Mouse (Mus musculus) cerebellum, postnatal 36 days (tissue): ENCODE results near the gene Gm2001.
"Not testable (repeated sequence)": the region's sequence is repeated elsewhere in the genome, so short reads cannot be mapped to it uniquely, and the experiment has no call there.

Source experiments
- DNase-seq, 2 experiments: peaks; one replicate each; pipeline ENCODE4 v3.0.0; 2021 to 2022; ENCODE audit warnings: mixed read lengths in 2 of 2

Gene Gm2001

DNA sequence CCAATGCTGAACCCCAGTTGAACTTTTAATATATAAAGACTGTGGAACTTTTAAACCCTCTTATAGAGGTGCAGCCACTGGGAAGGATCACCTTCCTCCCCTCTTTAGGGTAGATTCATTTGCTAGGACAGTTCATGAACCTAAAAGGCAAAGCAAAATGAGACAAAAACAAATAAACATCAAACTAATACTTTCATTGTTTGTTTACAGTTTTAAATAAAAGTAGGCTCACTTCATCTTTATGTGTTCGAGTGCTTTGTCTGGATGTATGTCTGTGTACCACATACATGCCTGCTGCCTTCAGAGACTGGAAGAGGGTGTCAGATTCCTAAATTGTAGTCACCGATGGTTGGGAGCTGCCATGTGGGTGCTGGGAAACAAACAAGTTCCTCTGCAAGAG, at the start of gene Gm2001:
Gm2001 (minus strand) TSS at position 101 of the 400 bp plus-strand sequence.
- not testable (repeated sequence) for DNase-seq

DNA sequence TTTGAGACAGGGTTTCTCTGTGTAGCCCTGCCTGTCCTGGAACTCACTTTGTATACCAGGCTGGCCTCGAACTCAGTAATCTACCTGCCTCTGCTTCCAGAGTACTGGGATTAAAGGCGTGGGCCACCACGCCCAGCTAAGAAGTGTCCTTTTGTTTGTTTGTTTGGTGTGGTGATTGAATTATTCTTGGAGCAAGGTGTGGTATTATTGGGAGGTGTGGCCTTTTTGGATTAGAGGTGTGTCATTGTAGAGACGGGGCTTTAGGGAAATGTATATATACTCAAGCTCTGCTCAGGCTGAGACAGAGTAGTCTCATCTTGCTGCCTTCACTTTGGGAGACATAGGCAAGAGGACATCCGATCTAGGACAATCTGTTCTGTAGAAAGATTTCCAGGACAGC, 31.6 kb upstream of the Gm2001 start, which contains the start of gene Gm2016:
Gm2016 (plus strand) TSS at position 301 of the 400 bp plus-strand sequence.
- not testable (repeated sequence) for DNase-seq

DNA sequence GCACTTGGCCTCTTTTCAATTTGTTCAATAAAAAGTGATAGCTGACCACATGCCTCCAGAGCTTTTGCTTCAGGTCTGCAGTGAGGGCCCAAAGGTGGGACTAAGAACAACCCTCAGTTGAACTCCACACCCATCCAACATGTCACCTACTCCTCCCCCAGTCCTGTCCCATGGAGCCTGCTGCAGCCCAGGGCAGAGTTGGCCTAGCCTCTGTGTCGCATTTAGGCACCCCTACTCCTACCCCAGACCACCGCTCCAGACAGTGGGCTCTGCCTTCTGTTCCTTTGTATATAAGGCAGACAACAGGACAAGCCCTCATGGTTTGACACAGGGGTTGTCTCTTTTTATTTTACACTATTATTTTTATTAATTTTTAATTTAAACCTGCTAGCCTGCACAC, 21.9 kb upstream of the Gm2001 start:
- not testable (repeated sequence) for DNase-seq

DNA sequence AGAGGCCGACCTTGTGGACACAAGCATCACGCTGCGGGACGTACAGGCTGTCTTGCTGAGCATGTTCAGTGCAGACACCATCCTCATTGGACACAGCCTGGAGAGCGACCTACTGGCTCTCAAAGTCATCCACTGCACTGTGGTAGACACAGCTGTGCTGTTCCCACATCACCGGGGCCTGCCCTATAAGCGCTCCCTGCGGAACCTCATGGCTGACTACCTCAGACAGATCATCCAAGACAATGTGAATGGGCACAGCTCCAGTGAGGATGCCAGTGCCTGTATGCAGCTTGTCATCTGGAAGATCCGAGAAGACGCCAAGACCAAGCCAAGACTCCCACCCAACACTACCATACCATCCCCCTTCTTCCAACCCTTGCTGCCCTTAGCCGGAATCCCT, 21.5 kb upstream of the Gm2001 start:
- not testable (repeated sequence) for DNase-seq

DNA sequence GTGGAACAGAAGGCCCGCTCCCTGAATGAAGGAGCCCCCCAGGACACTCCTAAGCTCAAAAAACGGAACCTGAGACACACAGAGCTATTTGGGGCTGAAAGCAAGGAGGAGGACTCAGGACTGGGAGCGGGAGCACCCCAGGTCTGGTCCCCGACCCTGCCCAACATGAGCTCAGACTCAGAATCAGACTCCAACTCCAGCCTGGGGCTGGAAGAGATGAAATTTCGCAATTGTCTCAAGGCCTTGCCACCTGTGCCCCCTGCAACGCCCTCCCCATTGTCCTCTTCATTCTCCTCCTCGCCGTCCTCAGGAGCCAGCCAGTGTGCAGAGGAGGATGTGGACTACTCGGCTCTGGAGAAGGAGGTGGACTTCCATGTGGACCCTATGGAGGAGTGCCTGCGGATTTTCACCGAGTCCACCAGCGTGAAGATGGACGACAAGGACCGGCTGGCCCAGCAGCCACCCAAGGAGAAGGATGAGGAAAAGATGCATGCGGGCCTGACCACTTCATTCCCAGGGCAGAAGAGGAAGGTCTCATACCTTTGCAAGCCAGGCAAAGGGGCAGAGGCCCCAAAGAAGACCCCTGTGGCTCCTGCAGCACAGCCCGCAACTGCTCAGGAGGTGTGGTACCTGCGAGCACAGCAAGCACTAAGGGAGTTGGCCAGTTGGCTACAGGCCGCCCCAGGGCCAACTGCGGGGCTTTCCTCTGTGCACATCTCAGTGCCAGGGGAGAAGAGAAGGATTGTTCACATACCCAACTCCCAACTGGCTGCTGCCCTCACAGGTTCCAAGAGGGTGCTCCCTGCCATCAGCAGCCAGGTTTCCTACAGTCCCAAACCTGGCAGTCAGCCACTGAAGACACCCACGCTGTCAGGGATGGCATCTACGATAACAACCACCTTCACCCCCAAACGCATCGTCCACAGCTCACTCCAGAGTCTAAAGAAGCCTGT, 19.9 kb upstream of the Gm2001 start:
- DNase-seq: not testable (repeated sequence)

DNA sequence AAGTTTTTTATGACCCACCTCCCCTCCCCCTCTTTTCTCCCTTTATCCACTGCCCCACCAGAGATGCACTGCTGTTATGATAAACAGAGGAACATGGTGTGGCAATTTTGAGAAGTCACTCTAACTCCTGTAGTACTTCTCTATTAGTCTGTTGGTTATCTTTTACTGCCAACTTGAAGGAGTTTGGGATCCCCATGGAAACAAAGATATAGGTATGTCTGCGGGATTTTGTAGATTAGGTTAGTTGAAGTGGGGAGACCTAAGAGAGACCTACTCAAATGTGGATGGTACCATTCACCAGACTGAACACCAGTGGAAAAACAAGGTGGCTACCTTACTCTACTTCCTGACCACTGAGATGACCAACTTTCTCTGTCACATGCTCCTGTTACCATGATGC, 13.9 kb upstream of the Gm2001 start:
- not testable (repeated sequence) for DNase-seq

DNA sequence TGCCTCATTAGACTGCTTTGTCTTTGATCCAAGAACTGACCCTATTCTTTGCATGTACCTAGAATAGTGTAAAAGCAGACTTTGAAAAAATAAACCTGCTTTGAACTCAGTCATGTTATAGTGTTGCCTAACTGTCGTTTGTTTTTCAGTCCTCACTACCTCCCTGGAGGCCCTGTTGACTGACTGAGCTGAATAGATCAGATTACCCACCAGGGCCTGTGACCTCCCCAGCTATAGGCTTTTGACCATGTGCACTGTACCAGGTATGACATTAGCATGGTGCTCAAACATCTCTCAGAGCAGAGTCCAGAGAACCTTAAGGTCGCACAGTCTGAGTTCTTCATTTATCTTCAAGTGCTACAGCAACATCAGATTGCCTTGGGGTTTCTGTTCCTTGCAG, 8.5 kb upstream of the Gm2001 start:
- DNase-seq: not testable (repeated sequence)

DNA sequence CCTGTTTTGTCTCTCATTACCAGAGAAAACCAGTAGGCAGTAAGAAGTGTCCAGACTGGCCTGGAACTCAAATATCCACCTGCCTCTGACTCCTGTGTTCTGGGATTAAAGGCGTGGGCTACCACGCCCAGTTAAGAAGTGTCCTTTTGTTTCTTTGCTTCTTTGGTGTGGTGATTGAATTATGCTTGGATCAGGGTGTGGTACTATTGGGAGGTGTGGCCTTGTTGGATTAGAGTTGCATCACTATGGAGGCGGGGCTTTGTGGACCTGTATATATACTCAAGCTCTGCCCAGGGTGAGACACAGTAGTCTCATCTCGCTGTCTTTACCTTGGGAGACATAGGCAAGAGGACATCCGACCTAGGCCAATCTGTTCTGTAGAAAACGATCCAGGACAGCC, 25.9 kb downstream of the Gm2001 start, which contains the start of gene BB287469:
BB287469 (plus strand) TSS at position 301 of the 400 bp plus-strand sequence.
- not testable (repeated sequence) for DNase-seq

DNA sequence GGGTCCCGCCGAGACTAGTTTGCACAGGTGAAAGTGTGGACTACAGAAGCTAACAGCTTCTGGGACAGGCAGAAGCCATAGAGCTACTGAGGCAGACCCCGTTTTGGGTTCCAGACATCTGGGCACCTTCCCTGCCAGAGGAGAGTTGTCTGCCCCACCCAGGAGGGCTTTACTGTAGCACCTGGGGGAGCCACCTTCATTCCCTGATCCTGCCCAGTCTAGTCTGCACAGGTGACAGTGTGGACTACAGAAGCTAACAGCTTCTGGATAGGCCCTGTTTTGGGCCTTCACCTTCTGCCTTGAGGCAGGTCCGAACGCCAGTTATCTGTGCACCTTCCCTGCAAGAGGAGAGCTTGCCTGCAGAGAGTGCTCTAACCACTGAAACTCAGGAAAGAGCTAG, 44.2 kb downstream of the Gm2001 start:
- not testable (repeated sequence) for DNase-seq

DNA sequence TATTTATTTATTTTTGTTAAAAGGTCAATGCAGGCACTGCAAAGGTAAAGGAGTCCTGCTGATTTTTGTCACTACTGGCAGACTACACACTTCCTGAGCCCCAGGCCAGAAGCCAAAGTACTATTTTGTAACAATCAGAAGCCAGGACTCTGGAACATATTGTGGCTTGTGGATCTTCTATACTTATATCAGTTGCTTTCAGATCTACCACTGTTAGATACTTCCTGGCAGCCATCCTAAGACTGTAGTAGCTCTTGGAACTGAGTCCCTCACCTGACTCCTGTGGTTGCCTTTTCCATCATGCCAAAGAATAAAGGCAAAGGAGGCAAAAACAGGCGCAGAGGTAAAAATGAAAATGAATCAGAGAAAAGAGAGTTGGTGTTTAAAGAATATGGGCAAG, 46.9 kb downstream of the Gm2001 start, which contains the start of gene Gm21936:
Gm21936 (plus strand) TSS at position 301 of the 400 bp plus-strand sequence.
- DNase-seq: not testable (repeated sequence)
